Mouse (Mus musculus): Measurements from ENCODE around the gene 9130023H24Rik.

DNA sequence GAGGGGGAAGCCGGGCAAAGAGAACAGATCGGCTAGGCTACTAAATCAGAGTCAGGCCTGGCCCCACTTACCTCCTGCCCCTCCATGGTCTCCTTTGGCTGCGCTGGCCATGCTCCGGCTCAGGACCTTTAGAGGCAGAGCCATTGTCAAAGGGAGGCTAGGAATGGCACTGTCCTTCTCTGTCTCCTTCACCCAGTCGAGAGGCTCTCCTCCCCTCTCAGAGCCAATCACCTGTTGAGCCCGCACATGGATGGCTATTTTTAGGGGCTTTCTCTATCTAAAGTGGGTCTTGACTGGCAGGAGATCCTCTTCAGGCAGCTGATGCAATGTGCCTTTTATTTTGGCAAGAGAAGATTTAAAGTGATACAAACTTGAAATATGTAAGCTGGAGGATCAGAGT is 31.7 kb downstream of the 9130023H24Rik start, which contains the start of gene Cox6a2:
- TF ChIP-seq CTCF (IDR thresholded peaks at IDR 0.05; ENCODE audit: low read depth) (no peak), EP300 (IDR thresholded peaks at IDR 0.05; ENCODE audit: low read depth) (no peak)

Measured in liver, postnatal 0 days (tissue).